Mouse (Mus musculus) regulatory T cell (primary cell): ENCODE data around the gene Wtap.
"Not testable (repeated sequence)": the region's sequence is repeated elsewhere in the genome, so short reads cannot be mapped to it uniquely, and the experiment has no call there.

ENCODE experiments used
- in situ Hi-C: fragments of 300-600 bp; cut with MboI, MseI; formaldehyde crosslinking; loops from one replicate; pipeline ENCODE4 v1.15.1; 2025; ENCODE audit warnings: high pct_unique_total_duplicates

Gene Wtap

GRCm38 (mm10) chr17:12963476-12963875, 30.5 kb downstream of the Wtap start:
- in situ Hi-C loops = loop anchor here (5.0 kb wide), 1 partner anchor 41 kb away; no protein-coding TSS in a partner anchor

GRCm38 (mm10) chr17:12960331-12960873, 33.6 kb downstream of the Wtap start, which contains the start of gene Acat2:
TSS of gene Acat2 (minus strand) at chr17:12960747.
- in situ Hi-C loops = loop anchor here (5.0 kb wide), 1 partner anchor 38 kb away; no protein-coding TSS in a partner anchor

GRCm38 (mm10) chr17:12959377-12959776, 34.6 kb downstream of the Wtap start:
- in situ Hi-C loops = not testable (repeated sequence)

GRCm38 (mm10) chr17:12956664-12957063, 37.3 kb downstream of the Wtap start:
- in situ Hi-C loops = no loop called here

GRCm38 (mm10) chr17:12949669-12950068, 44.3 kb downstream of the Wtap start:
- in situ Hi-C loops = no loop called here

GRCm38 (mm10) chr17:12942459-12943162, 51.4 kb downstream of the Wtap start:
- in situ Hi-C loops = no loop called here

GRCm38 (mm10) chr17:12941543-12942260, 52.3 kb downstream of the Wtap start:
- in situ Hi-C loops = no loop called here

- in situ Hi-C loops = no loop called here
Measured at GRCm38 (mm10) chr17:12940151-12940805, 53.7 kb downstream of the Wtap start, which contains the start of gene Acat3. TSS of gene Acat3 (minus strand) at chr17:12940600.

- in situ Hi-C loops = not testable (repeated sequence)
Measured at GRCm38 (mm10) chr17:12939377-12940148, 54.4 kb downstream of the Wtap start.

GRCm38 (mm10) chr17:12938077-12938476, 55.9 kb downstream of the Wtap start:
- in situ Hi-C loops = no loop called here

GRCm38 (mm10) chr17:12937412-12937970, 56.5 kb downstream of the Wtap start:
- in situ Hi-C loops = no loop called here

GRCm38 (mm10) chr17:12935719-12936118, 58.2 kb downstream of the Wtap start:
- in situ Hi-C loops = no loop called here

- in situ Hi-C loops = not testable (repeated sequence)
Measured at GRCm38 (mm10) chr17:12931576-12931975, 62.4 kb downstream of the Wtap start.

- in situ Hi-C loops = no loop called here
Measured at GRCm38 (mm10) chr17:12925703-12926180, 68.2 kb downstream of the Wtap start.

GRCm38 (mm10) chr17:12925001-12925400, 69.0 kb downstream of the Wtap start:
- in situ Hi-C loops = no loop called here

- in situ Hi-C loops = loop anchor here (5.0 kb wide), 1 partner anchor 41 kb away; the partner anchor contains the start of gene Acat2
Measured at GRCm38 (mm10) chr17:12921073-12921472, 72.9 kb downstream of the Wtap start.
